Mouse (Mus musculus) limb, embryonic 15.5 days (tissue): ENCODE results near the gene Ubac2. TPM values are rescaled to one million over a fixed set of nuclear protein-coding genes. Genes with fewer than 3 reads are reported as not detected.

ENCODE experiments used
- ATAC-seq: fragments of 200-750 bp; cut with Nextera tagmentation; 2 replicates; pipeline ENCODE4 v1.8.0; 2017; ENCODE audit warnings: low read depth, moderate TSS enrichment; ENCODE audit not compliant: insufficient number of reproducible peaks, low FRiP score, low TSS enrichment
- H3K27ac ChIP-seq: fragments of 300-500 bp; sonication (generic); 2 replicates; pipeline ENCODE4 v1.5.1; 2015; ENCODE audit warnings: moderate library complexity, mild to moderate bottlenecking, inconsistent platforms
- H3K27me3 ChIP-seq: fragments of 300-500 bp; sonication (generic); 2 replicates; pipeline ENCODE4 v1.6.1; 2015; ENCODE audit warnings: inconsistent platforms
- H3K36me3 ChIP-seq: fragments of 300-500 bp; sonication (generic); 2 replicates; pipeline ENCODE4 v1.6.1; 2015; ENCODE audit warnings: inconsistent platforms
- H3K4me1 ChIP-seq: fragments of 300-500 bp; sonication (generic); 2 replicates; pipeline ENCODE4 v1.6.1; 2015; ENCODE audit warnings: inconsistent platforms
- H3K4me2 ChIP-seq: fragments of 300-500 bp; sonication (generic); 2 replicates; pipeline ENCODE4 v1.6.1; 2015; ENCODE audit warnings: mild to moderate bottlenecking, inconsistent platforms
- H3K4me3 ChIP-seq: fragments of 300-500 bp; sonication (generic); 2 replicates; pipeline ENCODE4 v1.5.1; 2015; ENCODE audit warnings: mild to moderate bottlenecking, inconsistent platforms
- H3K9ac ChIP-seq: fragments of 300-500 bp; sonication (generic); 2 replicates; pipeline ENCODE4 v1.6.1; 2015; ENCODE audit warnings: inconsistent platforms
- H3K9me3 ChIP-seq: fragments of 300-500 bp; sonication (generic); 2 replicates; pipeline ENCODE4 v1.6.1; 2016; ENCODE audit warnings: inconsistent platforms
- WGBS: fragments of 180-500 bp; shearing (Covaris S2); methylation state at CpG from one replicate; pipeline ENCODE4 v1.1.7; 2015; 5-methylcytosine and 5-hydroxymethylcytosine counted together
- polyA plus RNA-seq: library from polyadenylated mRNA; unstranded; fragments of >200 nt; fragmentation: Nextera tagmentation; extraction: Ambion mirVana; gene quantifications from 2 replicates; pipeline ENCODE4 v1.2.1, GENCODE M21; 2015

Gene Ubac2
- polyA plus RNA-seq, 1 experiment from 2014 or later = 65.2 TPM

DNA sequence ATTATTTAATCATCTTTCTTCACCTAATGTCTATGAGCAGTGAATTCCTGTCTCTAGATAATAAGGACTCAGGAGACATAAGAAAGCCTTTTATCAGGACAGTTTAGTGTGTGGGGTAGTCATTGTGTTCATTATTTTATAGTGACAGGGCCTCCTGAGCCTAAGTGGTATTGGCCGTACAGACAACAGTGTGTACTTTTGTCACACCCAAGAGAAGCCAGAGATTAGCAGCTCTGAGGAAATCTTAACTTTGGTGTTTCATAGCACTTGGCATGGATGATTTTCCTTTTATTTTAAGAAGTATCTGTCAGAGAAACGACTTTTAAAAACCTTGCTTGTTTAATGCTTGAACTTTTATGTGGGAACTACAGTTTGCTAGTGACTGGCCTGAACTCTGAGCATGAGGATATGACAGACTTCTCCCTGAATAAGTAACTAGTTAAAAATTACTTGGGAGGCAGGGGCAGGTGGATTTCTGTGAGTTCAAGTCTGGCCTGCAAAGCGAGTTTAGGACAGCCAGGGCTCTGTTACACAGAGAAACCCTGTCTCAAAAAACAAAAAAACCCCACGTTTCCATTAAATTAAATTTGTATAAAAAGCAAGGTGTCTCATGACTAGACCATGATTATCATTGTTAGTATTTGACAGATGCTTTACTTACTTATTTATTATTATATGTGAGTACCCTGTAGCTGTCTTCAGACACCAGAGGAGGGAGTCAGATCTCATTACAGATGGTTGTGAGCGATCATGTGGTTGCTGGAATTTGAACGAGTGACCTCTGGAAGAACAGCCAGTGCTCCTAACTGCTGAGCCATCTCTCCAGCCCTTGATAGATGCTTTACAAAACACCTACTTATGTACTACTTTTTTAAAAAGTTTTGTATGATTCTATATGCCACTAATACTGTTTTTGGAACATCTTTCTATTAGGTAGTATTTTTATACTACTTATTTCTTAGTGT lies 18.0 kb downstream of the Ubac2 start:
- no peaks in the 10 kb centered on the region for H3K9me3 ChIP-seq
- 65% methylated on average over 6 of the region's 6 CpGs for WGBS
- H3K4me3 ChIP-seq = no peak overlapping the region
- H3K4me1 ChIP-seq = peaks cover 17% of the 10 kb centered on the region; the same call in 1 of the 2 replicates
- no peak overlapping the region for H3K4me2 ChIP-seq
- no peaks in the 10 kb centered on the region for H3K27me3 ChIP-seq
- H3K36me3 ChIP-seq = no peaks in the 10 kb centered on the region
- ATAC-seq = no peak
- no peak overlapping the region for H3K27ac ChIP-seq
- H3K9ac ChIP-seq = no peak overlapping the region

DNA sequence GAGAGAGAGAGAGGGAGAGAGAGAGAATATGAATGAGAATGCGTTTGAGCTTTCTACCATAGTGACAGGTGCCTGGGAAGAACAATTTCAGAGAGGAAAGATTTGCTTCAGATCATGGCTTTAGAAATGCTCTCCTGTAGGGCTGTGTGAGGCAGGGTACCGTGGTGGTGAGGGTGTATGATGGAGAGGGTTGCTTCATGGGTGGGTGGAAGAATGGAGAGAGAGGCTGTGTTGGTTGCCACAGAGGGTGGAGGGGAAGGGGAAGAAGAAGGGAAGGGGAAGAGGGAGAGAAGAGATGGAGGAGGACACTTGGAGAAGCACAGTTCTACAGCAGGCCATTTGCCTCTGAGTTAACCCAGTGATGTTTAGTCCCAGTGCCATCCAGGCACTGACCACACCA lies 19.4 kb downstream of the Ubac2 start:
- Histone ChIP-seq H3K4me1 (peaks cover 17% of the 10 kb centered on the region; the same call in 1 of the 2 replicates), H3K27me3 (no peaks in the 10 kb centered on the region), H3K36me3 (no peaks in the 10 kb centered on the region), H3K9me3 (no peaks in the 10 kb centered on the region), H3K27ac (no peak overlapping the region), H3K9ac (no peak overlapping the region), H3K4me3 (no peak overlapping the region), H3K4me2 (no peak overlapping the region)
- no peak for ATAC-seq
- WGBS = 79% methylated on average over 2 of the region's 2 CpGs

DNA sequence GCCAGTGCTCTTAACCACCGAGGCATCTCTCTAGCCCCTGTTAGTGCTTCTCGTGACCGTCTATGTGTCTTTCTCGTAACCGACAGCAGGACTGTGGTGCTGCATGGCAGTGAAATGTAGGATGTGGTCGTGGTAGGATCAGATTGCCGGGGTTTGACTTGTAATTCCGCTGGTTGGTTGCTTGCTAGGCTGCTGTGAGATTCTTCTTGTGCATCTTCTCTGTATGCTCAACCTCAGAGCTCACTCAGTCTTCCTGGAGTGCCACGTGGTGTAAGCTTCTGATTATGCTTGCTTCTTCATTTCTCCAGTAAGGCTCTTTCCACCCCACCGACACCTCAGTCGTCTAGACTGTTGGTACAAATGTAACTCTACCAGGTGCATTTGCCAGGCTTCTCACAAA lies 20.1 kb downstream of the Ubac2 start:
- H3K9ac ChIP-seq = no peak overlapping the region
- H3K4me2 ChIP-seq = no peak overlapping the region
- 78% methylated on average over 11 of the region's 11 CpGs for WGBS
- H3K4me3 ChIP-seq = no peak overlapping the region
- H3K36me3 ChIP-seq = no peaks in the 10 kb centered on the region
- no peaks in the 10 kb centered on the region for H3K9me3 ChIP-seq
- no peak overlapping the region for H3K27ac ChIP-seq
- H3K27me3 ChIP-seq = no peaks in the 10 kb centered on the region
- H3K4me1 ChIP-seq = peaks cover 17% of the 10 kb centered on the region; the same call in 1 of the 2 replicates
- no peak for ATAC-seq

DNA sequence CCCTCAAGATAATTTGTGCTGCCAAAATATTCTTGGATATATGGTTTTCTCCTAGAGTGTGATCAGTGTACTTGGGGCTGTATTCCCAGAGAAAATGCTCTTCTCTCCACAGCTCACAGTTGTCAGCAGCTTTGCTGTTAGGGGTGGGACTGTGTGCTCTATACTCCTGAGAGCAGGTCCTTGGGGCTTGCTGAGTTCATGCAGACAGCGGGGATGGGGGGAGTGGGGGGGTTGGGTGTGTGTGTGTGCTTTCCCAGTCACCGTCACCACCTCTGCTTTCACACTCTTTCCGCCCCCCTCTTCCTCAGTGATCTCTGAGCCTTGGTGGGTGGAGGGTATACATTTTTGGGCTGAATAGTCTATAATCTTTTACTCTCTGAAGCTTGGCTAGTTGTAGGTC lies 20.7 kb downstream of the Ubac2 start:
- H3K4me2 ChIP-seq = no peak overlapping the region
- 69% methylated on average over 3 of the region's 3 CpGs for WGBS
- H3K36me3 ChIP-seq = no peaks in the 10 kb centered on the region
- no peak overlapping the region for H3K9ac ChIP-seq
- H3K27ac ChIP-seq = no peak overlapping the region
- ATAC-seq = no peak
- no peaks in the 10 kb centered on the region for H3K9me3 ChIP-seq
- H3K27me3 ChIP-seq = no peaks in the 10 kb centered on the region
- H3K4me3 ChIP-seq = no peak overlapping the region
- peaks cover 17% of the 10 kb centered on the region; the same call in 1 of the 2 replicates for H3K4me1 ChIP-seq

DNA sequence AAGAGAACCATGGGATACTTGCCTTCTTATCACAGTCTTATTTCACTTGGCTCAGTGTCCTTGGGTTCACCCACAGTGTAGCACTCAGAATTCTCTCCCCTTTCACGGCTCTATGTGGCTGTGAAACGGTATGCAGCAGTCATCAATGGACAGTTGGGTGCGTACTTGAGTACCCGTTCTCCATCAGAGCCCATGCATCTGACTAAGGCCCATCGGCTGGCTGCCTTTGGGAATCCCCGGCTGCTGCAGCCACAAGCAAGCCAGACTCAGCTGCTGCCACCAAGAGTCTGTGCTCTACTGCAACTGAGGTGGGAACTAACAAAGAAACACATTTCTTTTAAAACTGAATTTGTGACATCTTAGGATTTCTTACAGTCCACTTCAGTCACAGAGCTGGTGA lies 23.1 kb downstream of the Ubac2 start:
- ATAC-seq = no peak

DNA sequence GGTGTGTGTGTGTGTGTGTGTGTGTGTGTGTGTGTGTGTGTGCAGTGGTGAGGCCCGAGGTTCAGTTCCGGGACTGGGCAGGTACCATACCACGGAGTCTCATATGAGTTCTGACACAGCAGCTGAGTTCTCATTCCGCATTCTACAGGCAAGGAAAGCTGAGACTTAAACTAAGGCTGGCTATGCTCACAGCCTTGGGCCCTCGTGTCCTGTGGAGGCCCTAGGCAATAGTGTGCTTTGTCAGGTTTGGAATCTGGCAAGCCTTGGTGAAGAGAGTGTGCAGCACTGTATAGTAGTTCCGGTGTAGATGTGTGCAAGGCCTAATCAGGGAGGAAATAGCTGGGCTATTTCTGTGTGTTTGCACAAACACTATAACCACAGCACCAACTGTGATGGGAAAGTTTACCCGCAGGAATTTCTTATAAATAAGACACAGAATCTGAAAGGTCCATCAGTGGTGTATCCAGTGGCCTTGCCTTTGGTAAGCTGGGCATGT lies 25.0 kb downstream of the Ubac2 start:
- Histone ChIP-seq H3K9me3 (no peaks in the 10 kb centered on the region), H3K4me3 (no peak overlapping the region), H3K9ac (no peak overlapping the region), H3K27me3 (no peaks in the 10 kb centered on the region), H3K4me2 (no peak overlapping the region), H3K36me3 (peaks cover 26% of the 10 kb centered on the region), H3K27ac (no peak overlapping the region), H3K4me1 (peaks cover 8% of the 10 kb centered on the region; the same call in 1 of the 2 replicates)
- no peak for ATAC-seq
- 83% methylated on average over 7 of the region's 7 CpGs for WGBS

More for the DNA sequence above, 23.1 kb downstream of the Ubac2 start:
- H3K4me2 ChIP-seq = no peak overlapping the region
- no peak overlapping the region for H3K9ac ChIP-seq
- H3K27ac ChIP-seq = no peak overlapping the region
- WGBS = 89% methylated on average over 6 of the region's 6 CpGs
- H3K9me3 ChIP-seq = no peaks in the 10 kb centered on the region
- peaks cover 13% of the 10 kb centered on the region; the same call in 1 of the 2 replicates for H3K36me3 ChIP-seq
- peaks cover 8% of the 10 kb centered on the region; the same call in 1 of the 2 replicates for H3K4me1 ChIP-seq
- H3K27me3 ChIP-seq = no peaks in the 10 kb centered on the region
- H3K4me3 ChIP-seq = no peak overlapping the region

DNA sequence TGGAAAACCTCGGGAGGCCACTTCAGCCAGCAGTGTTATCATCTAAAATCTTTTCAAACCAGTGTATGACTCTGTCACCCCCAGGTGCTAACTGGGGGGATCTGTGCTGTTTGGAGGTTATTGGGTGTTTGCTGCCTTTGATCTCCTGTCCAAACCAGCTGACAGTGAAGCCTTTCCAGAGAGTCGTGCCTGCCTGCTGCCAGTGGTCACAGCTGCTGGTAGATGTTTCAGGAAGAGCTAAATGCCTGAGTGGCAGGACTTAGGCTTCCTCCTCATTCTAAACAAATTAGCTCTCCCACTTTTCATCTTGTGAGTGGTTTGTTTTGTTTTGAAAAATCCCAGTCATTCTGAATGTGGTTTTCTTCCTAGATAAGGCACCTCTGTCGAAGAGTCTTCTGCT lies 26.3 kb downstream of the Ubac2 start:
- no peak overlapping the region for H3K4me3 ChIP-seq
- WGBS = 18% methylated on average over 3 of the region's 3 CpGs
- 0 out of 2 replicates have a peak, but pooled peaks cover 3% of the 10 kb centered on the region for H3K4me1 ChIP-seq
- no peaks in the 10 kb centered on the region for H3K27me3 ChIP-seq
- no peak for ATAC-seq
- H3K36me3 ChIP-seq = peaks cover 36% of the 10 kb centered on the region
- no peak overlapping the region for H3K4me2 ChIP-seq
- H3K9me3 ChIP-seq = no peaks in the 10 kb centered on the region
- no peak overlapping the region for H3K9ac ChIP-seq
- no peak overlapping the region for H3K27ac ChIP-seq

DNA sequence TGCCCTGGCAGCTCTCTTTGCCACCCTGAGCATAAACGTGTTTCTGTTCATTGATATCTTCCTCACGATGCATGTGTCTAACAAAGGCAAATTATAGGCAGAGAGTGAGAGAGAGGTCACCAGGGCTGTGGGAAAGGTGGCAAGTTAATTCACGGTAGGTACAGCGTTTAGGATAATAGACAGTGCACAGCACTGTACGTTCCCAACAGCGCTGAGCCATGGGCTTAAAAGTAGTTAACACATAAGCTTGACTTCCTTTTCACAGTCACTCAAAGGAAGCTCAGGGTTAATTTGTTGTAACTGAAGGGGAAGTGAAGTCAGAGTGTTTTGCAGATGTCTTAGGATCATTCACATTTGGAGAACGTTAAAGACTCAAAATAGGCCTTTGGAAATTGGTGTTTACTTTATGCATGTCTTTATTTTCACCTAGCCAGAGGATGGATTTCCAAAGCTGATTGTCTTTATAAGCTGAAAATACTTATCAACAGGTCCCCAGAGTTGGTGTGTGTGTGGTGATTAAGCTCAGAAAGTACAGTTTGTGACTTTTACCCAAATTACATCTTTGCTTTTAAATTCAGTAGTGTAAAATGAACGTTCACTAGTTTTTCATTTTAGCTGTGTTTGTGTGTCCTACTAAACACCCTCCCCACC lies 28.0 kb downstream of the Ubac2 start:
- H3K36me3 ChIP-seq = peaks cover 43% of the 10 kb centered on the region
- H3K4me3 ChIP-seq = no peak overlapping the region
- H3K4me2 ChIP-seq = no peak overlapping the region
- ATAC-seq = no peak
- no peaks in the 10 kb centered on the region for H3K27me3 ChIP-seq
- H3K9me3 ChIP-seq = no peaks in the 10 kb centered on the region
- 0 out of 2 replicates have a peak, but pooled peaks cover 3% of the 10 kb centered on the region for H3K4me1 ChIP-seq
- no peak overlapping the region for H3K27ac ChIP-seq
- 61% methylated on average over 8 of the region's 8 CpGs for WGBS
- H3K9ac ChIP-seq = no peak overlapping the region

DNA sequence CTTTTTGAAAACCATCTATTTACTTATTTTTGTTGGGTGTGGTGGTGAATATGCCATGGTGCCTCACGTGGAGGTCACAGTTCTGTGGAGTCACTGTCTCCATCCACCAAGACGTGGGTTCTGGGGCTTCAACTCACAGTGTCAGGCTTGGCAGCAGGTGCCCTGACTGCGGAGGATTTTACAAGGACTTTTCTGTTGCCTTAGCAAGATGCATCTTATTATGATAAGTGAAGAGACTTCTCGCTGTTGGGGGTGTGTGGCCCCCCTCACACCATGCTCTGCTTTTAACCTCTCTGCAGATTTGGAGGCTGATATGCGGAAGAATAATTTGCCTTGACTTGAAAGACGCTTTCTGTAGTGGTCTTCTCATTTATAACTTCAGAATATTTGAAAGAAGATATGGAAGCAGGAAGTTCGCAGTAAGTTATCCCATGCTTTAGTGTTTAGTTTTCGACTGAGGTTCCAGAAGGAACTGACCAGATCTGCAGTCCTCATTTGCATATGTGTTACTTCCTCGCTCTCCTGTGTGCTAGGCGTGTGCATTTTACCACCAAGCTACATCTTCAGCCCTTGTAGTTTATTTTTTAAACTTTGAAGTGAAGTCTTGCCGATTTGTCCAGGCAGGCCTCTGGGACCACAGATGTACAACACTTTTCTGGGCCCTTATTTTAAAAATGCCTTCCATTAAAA lies 28.7 kb downstream of the Ubac2 start:
- Histone ChIP-seq H3K9ac (no peak overlapping the region), H3K9me3 (no peaks in the 10 kb centered on the region), H3K4me2 (no peak overlapping the region), H3K4me3 (no peak overlapping the region), H3K27me3 (no peaks in the 10 kb centered on the region), H3K36me3 (peaks cover 50% of the 10 kb centered on the region), H3K27ac (no peak overlapping the region), H3K4me1 (0 out of 2 replicates have a peak, but pooled peaks cover 3% of the 10 kb centered on the region)
- 87% methylated on average over 11 of the region's 11 CpGs for WGBS
- no peak for ATAC-seq

DNA sequence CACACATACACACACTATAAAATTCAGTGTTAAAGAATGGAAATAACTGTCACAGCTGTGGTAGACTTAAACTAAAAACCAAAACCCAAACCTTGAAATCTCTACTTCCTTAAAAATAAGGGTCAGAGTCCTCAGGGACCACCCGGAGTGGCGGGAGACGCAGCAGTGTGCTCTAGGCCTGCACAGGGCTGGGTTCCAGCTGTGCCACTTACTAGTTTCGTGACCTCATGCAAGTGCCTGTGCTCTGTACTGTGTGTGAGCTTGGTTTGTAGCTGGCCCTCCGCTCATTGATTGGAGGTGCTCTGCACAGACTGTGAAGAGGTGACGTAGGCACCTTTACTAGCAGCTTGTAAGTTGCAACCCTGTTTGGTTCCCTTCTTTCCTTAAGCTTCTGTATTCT lies 31.4 kb downstream of the Ubac2 start:
- no peaks in the 10 kb centered on the region for H3K9me3 ChIP-seq
- 87% methylated on average over 6 of the region's 6 CpGs for WGBS
- H3K9ac ChIP-seq = no peak overlapping the region
- H3K27me3 ChIP-seq = no peaks in the 10 kb centered on the region
- no peak overlapping the region for H3K4me2 ChIP-seq
- H3K4me1 ChIP-seq = no peaks in the 10 kb centered on the region
- no peak overlapping the region for H3K27ac ChIP-seq
- no peak overlapping the region for H3K4me3 ChIP-seq
- H3K36me3 ChIP-seq = peaks cover 54% of the 10 kb centered on the region
- ATAC-seq = no peak

DNA sequence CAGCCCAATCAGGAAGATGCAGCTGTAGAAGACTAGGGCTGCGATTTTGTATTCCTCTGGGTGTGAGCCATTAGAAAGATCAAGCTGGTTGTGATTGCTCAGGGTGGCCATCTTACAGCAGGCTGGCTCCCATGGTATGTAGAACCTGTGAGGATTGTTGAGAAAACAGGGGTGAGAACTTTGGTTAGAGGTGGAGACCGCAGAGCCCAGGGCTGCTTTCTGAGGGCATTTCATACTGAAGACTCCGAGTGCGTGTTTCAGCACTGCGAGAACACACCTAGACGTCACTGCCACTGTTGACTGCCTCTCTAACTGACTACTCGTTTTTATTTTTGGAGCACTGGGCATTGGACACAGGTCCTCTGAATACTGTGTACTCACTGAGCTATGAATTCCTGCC lies 34.1 kb downstream of the Ubac2 start:
- Histone ChIP-seq H3K9ac (no peak overlapping the region), H3K4me1 (no peaks in the 10 kb centered on the region), H3K27me3 (no peaks in the 10 kb centered on the region), H3K4me3 (no peak overlapping the region), H3K27ac (no peak overlapping the region), H3K9me3 (no peaks in the 10 kb centered on the region), H3K36me3 (peaks cover 46% of the 10 kb centered on the region), H3K4me2 (no peak overlapping the region)
- WGBS = 88% methylated on average over 7 of the region's 7 CpGs
- ATAC-seq = no peak
